Mouse (Mus musculus) Patski (cell line): Measurements from ENCODE around the gene Wdr38. TPM values are rescaled to one million over a fixed set of nuclear protein-coding genes. Genes with fewer than 3 reads are reported as not detected.

Experiments used
- ATAC-seq: fragments of 100-300 bp; one replicate; pipeline ENCODE4 v1.8.0; 2021
- CTCF ChIA-PET: fragments of 350-600 bp; sonication (Branson Sonifier 250); formaldehyde crosslinking; loops from one replicate; lab custom pipeline; 2022; ENCODE audit warnings: inconsistent platforms; lab: Charles Lee
- POLR2A ChIA-PET: fragments of 350-600 bp; sonication (Branson Sonifier 250); formaldehyde crosslinking; loops from one replicate; lab custom pipeline; 2022; ENCODE audit warnings: antibody characterized with exemption, inconsistent platforms; lab: Charles Lee
- DNase-seq: peaks from one replicate; pipeline ENCODE4 v3.0.0-alpha.2; 2011; ENCODE audit warnings: low read depth, low spot score
- H3K27me3 ChIP-seq: fragments of 371-371 bp; one replicate; pipeline ENCODE4 v1.5.1; 2021
- CTCF ChIP-seq: fragments of 100-300 bp; IDR thresholded peaks from one replicate; pipeline ENCODE4 v1.5.1; 2021
- in situ Hi-C: fragments of 300-500 bp; cut with MboI; formaldehyde crosslinking; loops from 3 replicates; pipeline ENCODE4 v1.11.1; 2018; ENCODE audit warnings: low pct_unique_long_range_greater_than_20kb, mixed read lengths
- polyA plus RNA-seq: library from polyadenylated mRNA; unstranded; gene quantifications from one replicate; pipeline ENCODE4 v1.2.3, GENCODE M21; 2021

The Wdr38 gene
- polyA plus RNA-seq, 1 experiment from 2014 or later = 0.40 TPM

DNA sequence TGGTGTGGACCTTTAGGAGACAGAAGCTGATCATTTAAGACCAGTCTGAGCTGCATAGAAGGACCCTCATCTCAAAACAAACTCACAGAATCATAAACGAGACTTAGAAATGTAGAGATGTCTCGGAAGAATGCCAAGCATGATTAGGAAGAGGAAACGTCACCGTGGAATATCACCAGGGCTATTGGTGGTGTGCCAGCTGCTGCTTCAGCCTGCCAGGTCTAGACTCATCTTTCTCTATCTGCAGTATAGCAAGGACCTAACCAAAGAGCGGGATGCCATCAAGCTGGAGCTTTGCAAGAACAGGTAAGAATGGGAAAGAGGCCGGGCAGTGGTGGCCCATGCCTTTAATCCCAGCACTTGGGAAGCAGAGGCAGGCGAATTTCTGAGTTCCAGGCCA, 23.6 kb upstream of the Wdr38 start:
- ChIA-PET POLR2A (no interaction called here), CTCF (interaction anchor here (1.4 kb wide), 1 partner anchor 8 kb away, joined by 3 read pairs; no protein-coding TSS in a partner anchor)
- H3K27me3 ChIP-seq = peaks cover 9% of the 10 kb centered on the region
- in situ Hi-C loops = no loop called here
- no peak for DNase-seq
- TF ChIP-seq CTCF = no peak
- ATAC-seq = no peak

DNA sequence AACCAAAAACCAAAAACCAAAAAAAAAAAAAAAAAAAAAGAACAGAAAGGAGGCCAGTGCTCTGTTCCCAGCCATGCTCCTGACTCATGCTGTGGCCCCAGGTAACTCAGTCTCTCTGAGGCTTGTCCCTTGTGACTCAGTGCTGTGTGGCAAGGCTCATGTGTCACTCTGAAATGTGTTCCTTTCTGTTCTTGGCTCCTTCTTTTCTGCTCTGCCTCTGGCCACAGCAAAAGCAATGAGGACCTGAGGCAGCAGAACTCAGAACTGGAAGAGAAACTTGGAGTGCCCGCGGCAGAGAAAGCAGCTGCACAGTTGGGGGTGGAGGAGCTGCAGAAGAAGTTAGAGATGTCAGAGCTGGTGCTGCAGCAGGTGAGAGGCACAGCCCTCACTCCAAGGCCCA, 23.1 kb upstream of the Wdr38 start:
- DNase-seq = no peak
- in situ Hi-C loops = no loop called here
- H3K27me3 ChIP-seq = peaks cover 9% of the 10 kb centered on the region
- CTCF ChIA-PET = interaction anchor here (1.4 kb wide), 1 partner anchor 9 kb away, joined by 3 read pairs; no protein-coding TSS in a partner anchor
- POLR2A ChIA-PET = no interaction called here
- no peak for ATAC-seq
- no peak for TF ChIP-seq CTCF

DNA sequence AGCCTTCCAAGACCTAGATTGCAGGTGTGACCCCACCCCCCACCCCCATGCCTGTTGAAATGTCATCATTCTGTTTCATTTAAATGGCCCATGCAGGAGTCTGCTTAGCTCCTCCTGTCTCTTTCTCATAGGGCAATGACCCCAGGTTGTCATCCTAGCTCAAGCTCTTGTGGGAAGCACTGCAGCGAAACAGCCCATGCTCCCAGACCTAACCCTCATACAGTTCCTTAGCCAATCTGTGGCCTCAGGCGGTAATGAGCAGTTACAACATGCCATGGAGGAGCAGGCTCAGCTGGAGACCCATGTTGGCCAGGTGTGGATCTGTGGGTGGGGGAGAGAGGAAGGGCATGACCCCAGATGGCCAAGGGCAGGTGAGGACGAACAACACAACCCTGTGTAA, 22.1 kb upstream of the Wdr38 start:
- peak; percentile 31 for ATAC-seq

DNA sequence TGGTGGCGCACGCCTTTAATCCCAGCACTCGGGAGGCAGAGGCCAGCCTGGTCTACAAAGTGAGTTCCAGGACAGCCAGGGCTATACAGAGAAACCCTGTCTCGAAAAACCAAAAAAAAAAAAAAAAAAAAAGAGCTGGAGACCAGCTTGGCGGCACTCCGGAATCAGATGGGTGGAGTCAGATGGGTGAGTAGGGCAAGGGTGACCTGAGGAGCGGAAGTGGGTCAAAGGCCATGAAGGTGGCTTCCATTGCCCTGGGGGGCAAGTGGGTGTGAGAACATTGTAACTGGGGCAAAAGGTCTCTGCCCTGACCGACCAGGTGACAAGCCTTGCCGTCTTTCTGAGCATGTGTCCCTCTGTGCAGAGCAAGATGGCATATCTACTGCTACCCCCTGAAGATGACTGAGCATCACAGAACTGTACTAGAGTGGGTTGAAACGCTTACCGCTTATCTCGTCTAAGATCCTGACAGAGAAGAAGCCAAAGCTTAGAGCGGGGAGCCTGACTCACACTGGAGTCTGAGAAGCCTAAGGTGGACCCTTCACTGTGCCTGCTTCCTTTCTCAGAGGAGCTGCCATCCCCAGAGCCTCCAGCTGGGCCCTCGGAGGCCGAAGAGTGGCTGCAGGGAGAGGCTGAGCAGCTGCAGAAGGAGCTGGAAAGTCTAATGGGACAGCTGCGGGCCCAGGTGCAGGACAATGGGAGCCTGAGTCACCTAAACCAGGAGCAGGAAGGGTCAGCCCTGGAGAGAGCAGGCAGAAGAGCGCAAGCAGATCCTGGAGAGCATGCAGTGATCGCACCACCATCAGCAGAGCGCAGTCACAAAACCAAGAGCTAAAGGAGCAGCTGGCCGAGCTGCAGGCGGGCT, 21.1 kb upstream of the Wdr38 start:
- POLR2A ChIA-PET = no interaction called here
- TF ChIP-seq CTCF = no peak
- DNase-seq (no peak), ATAC-seq (no peak)
- CTCF ChIA-PET = interaction anchor here (1.3 kb wide), 1 partner anchor 11 kb away, joined by 3 read pairs; no protein-coding TSS in a partner anchor
- in situ Hi-C loops = no loop called here
- H3K27me3 ChIP-seq = peaks cover 18% of the 10 kb centered on the region

More for the DNA sequence above, 22.1 kb upstream of the Wdr38 start:
- TF ChIP-seq CTCF = no peak
- ChIA-PET CTCF (no interaction called here), POLR2A (interaction anchor here (0.6 kb wide), 1 partner anchor 35 kb away, joined by 3 read pairs; no protein-coding TSS in a partner anchor)
- no peak for DNase-seq
- in situ Hi-C loops = no loop called here
- peaks cover 18% of the 10 kb centered on the region for H3K27me3 ChIP-seq

DNA sequence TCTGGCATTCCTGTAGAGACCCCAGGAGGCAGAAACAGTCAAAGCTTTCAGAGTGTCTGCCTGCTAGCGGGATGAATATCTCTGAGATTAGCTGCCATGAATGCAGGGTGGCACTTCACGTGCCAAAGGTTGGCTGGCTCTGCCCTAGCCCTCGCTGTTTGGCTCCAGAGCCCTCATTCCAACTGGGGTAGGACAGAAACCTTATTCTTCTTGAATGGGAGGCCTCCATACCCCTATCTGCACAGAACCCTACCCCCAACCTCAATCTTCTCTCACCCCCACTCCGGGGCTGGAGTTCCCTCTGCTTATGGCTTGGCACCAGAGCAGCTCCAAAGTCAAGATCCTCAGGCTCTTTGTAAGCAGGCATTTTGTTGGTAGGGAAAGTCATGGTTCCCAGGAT, 19.4 kb upstream of the Wdr38 start:
- ChIA-PET POLR2A (no interaction called here), CTCF (no interaction called here)
- ATAC-seq = no peak
- peaks cover 18% of the 10 kb centered on the region for H3K27me3 ChIP-seq
- DNase-seq = no peak
- no peak for TF ChIP-seq CTCF
- in situ Hi-C loops = no loop called here

DNA sequence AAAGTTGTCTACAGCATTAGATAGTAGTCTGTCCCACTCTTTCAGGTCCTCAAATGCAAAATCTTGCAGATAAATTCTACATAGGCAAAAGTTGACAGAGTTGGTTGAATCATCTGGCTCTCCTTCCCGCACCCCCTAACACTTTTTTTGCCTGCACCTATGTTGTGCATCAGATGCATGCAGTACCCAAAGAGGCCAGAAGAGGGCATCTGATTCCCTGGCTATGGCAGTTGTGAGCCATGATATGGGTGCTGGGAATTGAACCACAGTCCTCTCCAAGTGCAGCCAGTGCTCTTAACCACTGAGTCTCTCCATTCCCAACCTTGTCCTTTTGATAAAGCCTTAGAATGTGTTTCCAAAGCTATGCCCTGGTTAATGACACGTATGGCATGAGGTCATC, 13.8 kb upstream of the Wdr38 start:
- in situ Hi-C loops = no loop called here
- CTCF ChIA-PET = no interaction called here
- peaks cover 9% of the 10 kb centered on the region for H3K27me3 ChIP-seq
- no peak for DNase-seq
- no peak for ATAC-seq
- POLR2A ChIA-PET = no interaction called here
- no peak for TF ChIP-seq CTCF

DNA sequence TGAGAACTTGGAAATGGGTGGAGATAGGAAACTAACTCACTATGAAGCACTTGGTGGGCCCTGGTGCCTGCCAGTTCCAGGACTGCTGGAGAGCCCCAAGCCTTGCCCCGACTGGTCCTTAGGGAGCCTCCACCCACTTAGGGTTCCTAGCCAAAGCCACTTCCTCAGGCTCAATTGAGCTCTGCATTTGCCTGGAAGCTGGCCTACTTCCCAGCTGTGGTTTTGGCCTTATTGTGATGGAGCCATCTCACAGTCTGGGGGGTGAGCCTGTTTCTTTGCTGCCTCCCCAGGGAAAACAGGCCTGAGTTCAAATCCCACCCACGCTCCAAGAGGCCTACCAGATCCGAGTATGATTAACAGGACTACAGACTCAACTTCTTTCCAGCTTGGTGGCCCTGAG, 10.7 kb upstream of the Wdr38 start:
- no peak for DNase-seq
- no peak for ATAC-seq
- H3K27me3 ChIP-seq = no peaks in the 10 kb centered on the region
- CTCF ChIA-PET = interaction anchor here (1.0 to 1.3 kb wide), 2 partner anchors 10 to 12 kb away, joined by 3 to 5 read pairs; no protein-coding TSS in a partner anchor
- no peak for TF ChIP-seq CTCF
- in situ Hi-C loops = no loop called here
- POLR2A ChIA-PET = no interaction called here

DNA sequence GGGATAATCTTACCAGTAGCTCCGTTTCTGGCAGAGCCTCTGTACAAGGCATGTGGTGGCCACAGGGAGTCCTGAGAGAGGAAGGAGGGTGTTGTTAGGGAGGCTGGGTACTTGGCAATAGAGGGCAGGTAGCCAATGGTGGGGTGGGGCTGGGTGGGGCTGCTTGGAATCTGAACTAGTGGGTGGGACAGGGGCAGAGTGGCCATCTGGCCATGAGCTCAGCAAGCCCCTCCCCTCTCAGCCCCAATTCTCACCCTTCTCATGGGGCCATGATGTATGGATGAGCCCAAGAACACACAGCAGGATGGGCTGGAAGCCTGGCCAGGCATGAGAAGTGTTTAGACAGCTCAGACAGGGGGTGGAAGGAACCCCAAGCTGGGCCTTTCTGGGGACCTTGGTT, 9.9 kb upstream of the Wdr38 start:
- no peaks in the 10 kb centered on the region for H3K27me3 ChIP-seq
- in situ Hi-C loops = no loop called here
- CTCF ChIA-PET = interaction anchor here (1.0 kb wide), 1 partner anchor 11 kb away, joined by 3 read pairs; no protein-coding TSS in a partner anchor
- no peak for DNase-seq
- POLR2A ChIA-PET = no interaction called here
- no peak for TF ChIP-seq CTCF
- no peak for ATAC-seq

DNA sequence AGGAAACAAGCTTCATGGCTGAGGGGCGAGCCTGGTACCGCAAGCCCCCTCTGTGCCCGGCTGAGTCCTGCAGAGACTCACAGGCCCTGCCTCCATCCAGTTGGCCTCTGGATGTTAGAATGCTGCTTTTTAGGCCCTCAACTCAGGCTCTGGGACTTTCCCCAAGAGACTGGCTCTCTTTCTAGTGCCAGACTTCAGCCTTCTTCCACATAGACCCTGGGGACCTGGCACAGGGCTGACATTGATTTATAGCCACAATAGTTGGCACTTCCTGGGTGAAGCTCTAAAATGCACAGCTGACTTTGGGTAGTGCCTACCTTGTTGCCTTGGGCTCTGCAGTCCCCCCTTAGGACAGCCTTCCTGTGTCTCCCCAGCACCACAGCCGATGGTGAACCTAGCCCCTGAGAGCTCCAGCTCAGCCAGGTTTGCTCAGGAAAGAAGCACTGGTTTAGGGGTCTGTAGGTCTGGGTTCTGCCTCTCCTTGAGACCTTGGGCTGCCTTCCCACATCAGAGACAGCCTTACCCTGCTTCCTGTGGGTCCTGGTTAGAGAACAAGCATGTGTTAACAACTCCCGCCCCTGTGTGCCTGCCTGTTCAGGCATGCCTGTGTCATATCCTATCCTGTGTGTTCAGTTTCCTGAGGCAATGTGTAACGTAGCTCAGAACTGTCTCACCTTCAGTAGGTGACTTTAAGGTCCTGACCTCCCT, 9.3 kb upstream of the Wdr38 start:
- ATAC-seq (no peak), DNase-seq (no peak)
- H3K27me3 ChIP-seq = no peaks in the 10 kb centered on the region
- CTCF ChIA-PET = interaction anchor here (1.0 kb wide), 1 partner anchor 11 kb away, joined by 3 read pairs; no protein-coding TSS in a partner anchor
- no peak for TF ChIP-seq CTCF
- in situ Hi-C loops = no loop called here
- POLR2A ChIA-PET = no interaction called here

DNA sequence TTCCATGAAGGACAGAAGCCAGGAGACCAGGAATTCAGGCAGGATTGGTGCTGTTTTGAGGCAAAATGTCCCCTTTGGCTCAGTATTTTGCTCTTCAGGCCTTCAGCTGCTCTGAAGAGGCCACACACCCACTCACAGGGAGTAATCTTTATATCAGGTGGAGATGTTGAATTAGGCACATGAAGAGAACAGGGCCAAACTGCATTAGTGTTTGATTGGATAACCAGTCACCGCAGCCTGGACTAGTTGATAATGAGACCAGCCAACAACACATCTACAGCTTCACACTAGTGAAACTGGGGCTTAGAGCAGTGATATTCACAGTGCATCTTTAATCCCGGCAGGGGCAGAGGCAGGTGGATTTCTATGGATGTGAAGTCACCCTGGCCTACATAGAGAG, 8.3 kb upstream of the Wdr38 start:
- ATAC-seq (no peak), DNase-seq (no peak)
- in situ Hi-C loops = no loop called here
- no peak for TF ChIP-seq CTCF
- no peaks in the 10 kb centered on the region for H3K27me3 ChIP-seq
- ChIA-PET CTCF (no interaction called here), POLR2A (no interaction called here)

DNA sequence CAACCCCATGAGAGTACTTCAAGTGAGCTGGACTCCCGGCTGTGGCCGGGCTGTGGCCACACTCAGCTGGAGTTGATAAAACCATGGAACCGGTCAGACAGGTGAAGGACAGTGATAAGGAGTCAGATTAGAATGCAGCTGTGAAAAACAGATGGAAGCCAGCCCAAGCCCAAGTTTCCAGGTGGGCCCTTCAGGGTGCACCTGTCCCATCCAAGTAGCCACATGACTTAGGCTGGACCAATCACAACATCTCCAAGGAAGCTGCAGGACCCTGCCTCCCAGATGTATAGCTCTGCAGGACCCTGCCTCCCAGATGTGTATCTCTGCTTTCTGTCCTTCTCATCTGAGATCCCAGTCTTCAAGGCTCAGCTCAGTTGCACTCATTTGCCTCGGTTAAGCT, 5.3 kb upstream of the Wdr38 start:
- ATAC-seq (no peak), DNase-seq (no peak)
- POLR2A ChIA-PET = no interaction called here
- in situ Hi-C loops = no loop called here
- no peak for TF ChIP-seq CTCF
- H3K27me3 ChIP-seq = no peaks in the 10 kb centered on the region
- CTCF ChIA-PET = no interaction called here
